Mouse (Mus musculus) MEL (cell line): Measurements from ENCODE around the gene Slfn8. TPM values are rescaled to one million over a fixed set of nuclear protein-coding genes. Genes with fewer than 3 reads are reported as not detected.

Experiments used
- DNase-seq: peaks from one replicate; pipeline ENCODE4 v3.0.0; 2011; ENCODE audit warnings: low read depth, low spot score
- H3K27ac ChIP-seq: 2 replicates; pipeline ENCODE4 v1.5.1; 2012; ENCODE audit warnings: low read depth, mild to moderate bottlenecking, control low read depth, low read length, moderate library complexity; ENCODE audit not compliant: control insufficient read depth
- H3K27me3 ChIP-seq, 2 experiments: fragments of 150-350 bp in 1 of 2; sonication (generic) in 1 of 2; 2 replicates each; pipeline ENCODE4 v1.6.1; 2012; ENCODE audit warnings: low read length in 2 of 2, mild to moderate bottlenecking in 2 of 2, improper control_type of control experiment in 1 of 2, moderate library complexity in 1 of 2; ENCODE audit not compliant: insufficient read depth in 2 of 2, control insufficient read depth in 1 of 2
- H3K36me3 ChIP-seq, 2 experiments: 2 replicates each; pipeline ENCODE4 v1.6.1; 2012 to 2014; ENCODE audit warnings: low read length in 2 of 2, improper control_type of control experiment in 1 of 2, inconsistent platforms in 1 of 2, mild to moderate bottlenecking in 1 of 2; ENCODE audit not compliant: insufficient read depth in 2 of 2, control insufficient read depth in 1 of 2
- H3K4me1 ChIP-seq, 2 experiments: fragments of 150-350 bp in 1 of 2; sonication (generic) in 1 of 2; 2 replicates each; pipeline ENCODE4 v1.6.1; 2012; ENCODE audit warnings: low read length in 2 of 2, improper control_type of control experiment in 1 of 2, mild to moderate bottlenecking in 1 of 2; ENCODE audit not compliant: insufficient read depth in 2 of 2, control insufficient read depth in 1 of 2
- H3K4me3 ChIP-seq, 2 experiments: fragments of 150-350 bp in 1 of 2; sonication (generic) in 1 of 2; 2 replicates each; pipeline ENCODE4 v1.5.1; 2012; ENCODE audit warnings: low read depth in 2 of 2, low read length in 2 of 2, mild to moderate bottlenecking in 2 of 2, moderate library complexity in 2 of 2, control low read depth in 1 of 2, improper control_type of control experiment in 1 of 2; ENCODE audit not compliant: control insufficient read depth in 1 of 2, insufficient read depth in 1 of 2
- H3K79me2 ChIP-seq: 2 replicates; pipeline ENCODE4 v1.6.1; 2012; ENCODE audit warnings: mild to moderate bottlenecking, low read length, moderate library complexity; ENCODE audit not compliant: control insufficient read depth, poor library complexity, insufficient read depth
- H3K9ac ChIP-seq: 2 replicates; pipeline ENCODE4 v1.6.1; 2012; ENCODE audit warnings: low read depth, mild to moderate bottlenecking, control low read depth, low read length, moderate library complexity; ENCODE audit not compliant: control insufficient read depth, poor library complexity, severe bottlenecking
- H3K9me3 ChIP-seq: fragments of 150-350 bp; sonication (generic); replicated peaks from 2 replicates; pipeline ENCODE4 v1.6.1; 2012; ENCODE audit warnings: mild to moderate bottlenecking, low read length, improper control_type of control experiment, moderate library complexity; ENCODE audit not compliant: insufficient read depth
- CTCF ChIP-seq, 3 experiments: IDR thresholded peaks in 2 of 3; conservative IDR thresholded peaks in 1 of 3; 2 replicates each; pipeline ENCODE4 v1.5.1; 2011 to 2012; ENCODE audit warnings: low read length in 3 of 3, low read depth in 2 of 3, mild to moderate bottlenecking in 2 of 3, improper control_type of control experiment in 1 of 3, inconsistent platforms in 1 of 3, mixed read lengths in 1 of 3, moderate library complexity in 1 of 3; ENCODE audit not compliant: control insufficient read depth in 1 of 3, insufficient read depth in 1 of 3, poor library complexity in 1 of 3, severe bottlenecking in 1 of 3
- E2F4 ChIP-seq: IDR thresholded peaks from 2 replicates; pipeline ENCODE4 v1.6.1; 2011; ENCODE audit warnings: low read depth, low read length, improper control_type of control experiment, borderline replicate concordance
- ELF1 ChIP-seq: IDR thresholded peaks from 2 replicates; pipeline ENCODE4 v1.6.1; 2014; ENCODE audit warnings: low read depth, mild to moderate bottlenecking, inconsistent platforms, low read length, improper control_type of control experiment, moderate library complexity
- ETS1 ChIP-seq: IDR thresholded peaks from 2 replicates; pipeline ENCODE4 v1.6.1; 2012; ENCODE audit warnings: low read depth, mild to moderate bottlenecking, inconsistent platforms, low read length, improper control_type of control experiment, moderate library complexity
- GABPA ChIP-seq: IDR thresholded peaks from 2 replicates; pipeline ENCODE4 v1.6.1; 2012; ENCODE audit warnings: low read depth, mild to moderate bottlenecking, inconsistent platforms, low read length, improper control_type of control experiment, moderate library complexity
- GATA1 ChIP-seq: IDR thresholded peaks from 2 replicates; pipeline ENCODE4 v1.6.1; 2011; ENCODE audit warnings: low read depth, low read length, improper control_type of control experiment
- HCFC1 ChIP-seq: IDR thresholded peaks from 2 replicates; pipeline ENCODE4 v1.6.1; 2012; ENCODE audit warnings: low read depth, mild to moderate bottlenecking, inconsistent platforms, low read length, improper control_type of control experiment, moderate library complexity
- JUND ChIP-seq: IDR thresholded peaks from 2 replicates; pipeline ENCODE4 v1.6.1; 2011; ENCODE audit warnings: low read depth, mild to moderate bottlenecking, improper control_type of control experiment, low read length
- KAT2A ChIP-seq: conservative IDR thresholded peaks from 2 replicates; pipeline ENCODE4 v1.6.1; 2012; ENCODE audit warnings: low read depth, low read length, improper control_type of control experiment, inconsistent platforms
- MAX ChIP-seq: IDR thresholded peaks from 2 replicates; pipeline ENCODE4 v1.6.1; 2011; ENCODE audit warnings: low read length, improper control_type of control experiment
- MAZ ChIP-seq: IDR thresholded peaks from 2 replicates; pipeline ENCODE4 v1.6.1; 2012; ENCODE audit warnings: low read depth, mild to moderate bottlenecking, inconsistent platforms, low read length, improper control_type of control experiment
- MYB ChIP-seq: IDR thresholded peaks from 2 replicates; pipeline ENCODE4 v1.6.1; 2011; ENCODE audit warnings: mild to moderate bottlenecking, low read depth, low read length, improper control_type of control experiment
- MYC ChIP-seq: IDR thresholded peaks from 2 replicates; pipeline ENCODE4 v1.6.1; 2011; ENCODE audit warnings: low read depth, mild to moderate bottlenecking, low read length, improper control_type of control experiment, moderate library complexity
- NELFE ChIP-seq: IDR thresholded peaks from 2 replicates; pipeline ENCODE4 v1.6.1; 2011; ENCODE audit warnings: low read depth, low read length, improper control_type of control experiment
- POLR2A ChIP-seq, 2 experiments: IDR thresholded peaks; 2 replicates each; pipeline ENCODE4 v1.6.1; 2011 to 2012; ENCODE audit warnings: low read length in 2 of 2, mild to moderate bottlenecking in 2 of 2, control low read depth in 1 of 2, improper control_type of control experiment in 1 of 2, low read depth in 1 of 2, moderate library complexity in 1 of 2; ENCODE audit not compliant: control insufficient read depth in 1 of 2, insufficient read depth in 1 of 2, poor library complexity in 1 of 2
- POLR2AphosphoS2 ChIP-seq: IDR thresholded peaks from 2 replicates; pipeline ENCODE4 v1.6.1; 2011; ENCODE audit warnings: low read length, improper control_type of control experiment
- POLR2AphosphoS5 ChIP-seq: IDR thresholded peaks from 2 replicates; pipeline ENCODE4 v1.6.1; 2012; ENCODE audit warnings: low read depth, borderline replicate concordance, mild to moderate bottlenecking, inconsistent platforms, low read length, moderate library complexity, mixed read lengths
- TAL1 ChIP-seq: IDR thresholded peaks from 2 replicates; pipeline ENCODE4 v1.6.1; 2012; ENCODE audit warnings: mild to moderate bottlenecking, inconsistent platforms, low read length, moderate library complexity, mixed read lengths
- TBP ChIP-seq: IDR thresholded peaks from 2 replicates; pipeline ENCODE4 v1.8.0; 2011; ENCODE audit warnings: low read depth, low read length, improper control_type of control experiment
- TCF12 ChIP-seq: IDR thresholded peaks from 2 replicates; pipeline ENCODE4 v1.6.1; 2014; ENCODE audit warnings: low read depth, mild to moderate bottlenecking, inconsistent platforms, low read length, improper control_type of control experiment, moderate library complexity
- ZC3H11A ChIP-seq: IDR thresholded peaks from 2 replicates; pipeline ENCODE4 v1.6.1; 2012; ENCODE audit warnings: low read depth, mild to moderate bottlenecking, inconsistent platforms, low read length, improper control_type of control experiment
- ZNF384 ChIP-seq: IDR thresholded peaks from 2 replicates; pipeline ENCODE4 v1.6.1; 2012; ENCODE audit warnings: low read depth, mild to moderate bottlenecking, inconsistent platforms, low read length, improper control_type of control experiment
- polyA plus RNA-seq, 2 experiments: library from polyadenylated mRNA; stranded (reverse) in 1 of 2; unstranded in 1 of 2; fragments of >175 nt in 1 of 2; fragments of >200 nt in 1 of 2; gene quantifications; 2 replicates each; pipeline versions ENCODE4 v1.2.1 to v1.2.4; 2012; ENCODE audit warnings: low replicate concordance in 2 of 2, low read depth in 1 of 2; ENCODE audit not compliant: insufficient read length in 2 of 2, insufficient read depth in 1 of 2, missing spikeins in 1 of 2
- total RNA-seq: library from RNA; depleted of rRNA; stranded (reverse); fragments of 300-350 nt; gene quantifications from 2 replicates; pipeline ENCODE4 v1.2.3, GENCODE M21; 2012

Slfn8 gene
- total and polyA plus RNA-seq, 3 experiments = 11.6 to 47.2 (median 11.9) TPM

GRCm38 (mm10) chr11:83057863-83058262, 37.3 kb upstream of the Slfn8 start (continued):
- TF ChIP-seq GABPA (no peak), TBP (no peak), MAZ (no peak), ZNF384 (no peak)

DNA sequence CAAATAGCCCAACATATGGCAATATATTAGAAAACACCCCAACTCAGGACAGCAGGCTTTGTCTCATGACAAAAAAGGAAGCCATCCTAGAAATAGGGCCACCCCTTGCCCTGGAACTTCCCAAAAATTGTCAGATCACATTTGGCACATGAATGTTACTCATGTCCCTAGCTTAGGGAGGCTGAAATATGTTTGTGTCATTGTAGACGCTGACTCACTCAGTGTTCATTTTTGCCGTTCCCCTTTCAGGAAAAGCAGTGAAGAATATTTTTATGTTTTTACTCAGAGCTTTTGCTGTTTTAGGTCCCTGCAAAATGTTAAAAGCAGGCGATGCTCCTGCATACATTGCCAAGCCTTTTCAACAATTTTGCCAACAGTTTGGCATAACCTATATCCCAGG, 25.0 kb upstream of the Slfn8 start:
- Histone ChIP-seq H3K79me2 (no peaks in the 10 kb centered on the region), H3K9ac (no peak overlapping the region)
- no peak for TF ChIP-seq ZNF384
- no peak for TF ChIP-seq POLR2A (IDR thresholded peaks at IDR 0.05; ENCODE audit: control insufficient read depth in 1 of 2, insufficient read depth in 1 of 2, low read depth in 1 of 2, low read length in 2 of 2, poor library complexity in 1 of 2)
- no peak for TF ChIP-seq MAX
- no peak for TF ChIP-seq ELF1
- no peak for TF ChIP-seq ETS1
- no peak for TF ChIP-seq NELFE
- no peak for TF ChIP-seq POLR2AphosphoS5
- TF ChIP-seq GATA1 = no peak
- TF ChIP-seq MYC = no peak
- TF ChIP-seq MAZ = no peak
- no peak for TF ChIP-seq KAT2A
- TF ChIP-seq JUND = no peak
- TF ChIP-seq, all 39 proteins: peak for 0
- H3K4me3 ChIP-seq = no peak overlapping the region
- no peaks in the 10 kb centered on the region for H3K4me1 ChIP-seq
- no peak for DNase-seq
- H3K27ac ChIP-seq = no peak overlapping the region
- no peaks in the 10 kb centered on the region for H3K27me3 ChIP-seq
- no peaks in the 10 kb centered on the region; a peak in 1 of 4 replicates for H3K36me3 ChIP-seq
- H3K9me3 ChIP-seq = no peaks in the 10 kb centered on the region

DNA sequence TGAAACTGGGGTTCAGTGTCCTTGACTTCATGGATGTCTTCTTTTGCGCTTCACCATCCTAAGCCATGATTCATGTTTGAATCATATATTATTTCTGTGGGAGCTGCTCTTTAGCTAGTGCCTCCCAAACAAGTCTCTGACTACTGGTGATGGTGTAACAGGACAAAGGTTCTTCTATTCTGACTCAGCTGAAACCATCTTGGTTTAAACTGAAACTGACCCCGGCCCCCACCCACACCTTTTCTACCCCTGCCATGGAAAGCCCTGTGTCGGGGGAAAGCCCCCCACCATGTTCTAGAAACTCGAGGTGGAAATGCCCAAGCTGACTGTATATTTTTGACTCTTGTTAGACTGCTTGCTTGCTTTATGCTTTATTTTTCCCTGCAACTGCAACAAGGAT, 23.3 kb upstream of the Slfn8 start:
- H3K27ac ChIP-seq = no peak overlapping the region
- H3K4me1 ChIP-seq = 0 out of 4 replicates have a peak, but pooled peaks cover 0 to 3% of the 10 kb centered on the region in 2 experiments
- no peaks in the 10 kb centered on the region for H3K9me3 ChIP-seq
- no peak overlapping the region for H3K4me3 ChIP-seq
- TF ChIP-seq CTCF (IDR thresholded peaks at IDR 0.05 in 2 of 3, conservative IDR thresholded peaks at IDR 0.05 in 1 of 3; ENCODE audit: control insufficient read depth in 1 of 3, insufficient read depth in 1 of 3, low read depth in 2 of 3, low read length in 3 of 3, poor library complexity in 1 of 3, severe bottlenecking in 1 of 3) = no peak
- no peak for TF ChIP-seq ELF1
- no peak for TF ChIP-seq MYB
- TF ChIP-seq ZC3H11A = no peak
- TF ChIP-seq TCF12 = no peak
- no peak for TF ChIP-seq POLR2AphosphoS2
- TF ChIP-seq E2F4 = no peak
- no peak for TF ChIP-seq HCFC1
- TF ChIP-seq TAL1 = no peak
- TF ChIP-seq GABPA = no peak
- no peak for TF ChIP-seq KAT2A
- H3K9ac ChIP-seq = no peak overlapping the region
- no peaks in the 10 kb centered on the region for H3K27me3 ChIP-seq
- DNase-seq = no peak
- no peaks in the 10 kb centered on the region; a peak in 1 of 4 replicates for H3K36me3 ChIP-seq
- no peaks in the 10 kb centered on the region for H3K79me2 ChIP-seq
